Mouse (Mus musculus) c-Kit-positive CD71-positive TER-119-negative erythroid progenitor cells, embryonic 14.5 days (primary cell): ENCODE measurements around the gene Fbxo2.
"Not testable (repeated sequence)": the region's sequence is repeated elsewhere in the genome, so short reads cannot be mapped to it uniquely, and the experiment has no call there.

ENCODE experiments used
- DNase-seq: peaks from one replicate; pipeline ENCODE4 v3.0.0-alpha.2; 2013; ENCODE audit warnings: low read depth

Gene Fbxo2

DNA sequence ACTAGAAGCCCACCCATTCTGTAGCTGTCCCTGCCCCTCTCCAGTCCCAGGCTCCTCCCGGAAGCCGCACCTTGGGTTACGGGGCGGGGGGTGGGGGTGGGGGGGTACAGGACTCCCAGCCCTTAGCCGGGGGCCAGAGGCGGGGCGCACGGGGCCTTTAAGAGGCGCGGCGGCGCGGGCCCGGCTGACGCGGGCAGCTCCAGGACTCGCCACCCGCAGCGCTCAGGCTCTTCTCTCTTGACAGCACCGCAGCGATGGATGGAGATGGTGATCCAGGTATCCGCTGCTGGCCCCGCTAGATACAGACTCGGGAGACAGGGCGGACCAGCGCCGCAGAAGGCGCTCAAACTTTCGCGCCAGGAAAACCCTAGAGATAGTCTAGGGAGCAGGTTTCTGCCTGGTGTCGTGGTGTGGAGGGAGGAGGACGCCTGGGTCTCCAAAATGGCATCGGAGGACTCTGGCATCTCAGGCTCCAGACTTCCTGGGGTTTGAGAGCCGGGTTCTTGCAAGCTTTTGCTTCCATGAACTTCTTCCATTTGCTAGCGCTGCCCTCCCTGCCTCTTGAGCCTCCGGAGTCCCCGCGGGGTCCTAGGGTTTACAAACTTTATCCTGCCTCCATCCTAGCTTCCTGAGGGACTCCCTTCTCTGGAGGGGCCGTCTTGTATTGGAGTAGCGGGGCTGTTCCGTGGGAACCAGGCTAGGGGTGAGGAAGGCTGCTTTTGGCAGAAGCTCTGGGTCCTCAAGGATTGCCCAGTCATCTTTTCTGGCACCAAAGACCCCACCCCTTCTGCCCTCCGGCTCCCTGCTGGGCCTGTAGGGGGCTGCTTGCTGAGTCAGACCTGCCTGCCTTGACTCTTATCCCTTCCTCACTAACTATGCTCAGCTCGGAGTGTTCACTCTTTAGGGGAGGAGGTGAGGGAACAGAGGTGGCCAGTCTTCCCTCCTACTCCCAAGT is at the start of gene Fbxo2, which contains the start of gene Fbxo44:
Fbxo2 (plus strand) TSS at position 186 of the 955 bp plus-strand sequence.
Fbxo44 (minus strand) TSS at position 47 of the 955 bp plus-strand sequence.
- DNase-seq = no peak

DNA sequence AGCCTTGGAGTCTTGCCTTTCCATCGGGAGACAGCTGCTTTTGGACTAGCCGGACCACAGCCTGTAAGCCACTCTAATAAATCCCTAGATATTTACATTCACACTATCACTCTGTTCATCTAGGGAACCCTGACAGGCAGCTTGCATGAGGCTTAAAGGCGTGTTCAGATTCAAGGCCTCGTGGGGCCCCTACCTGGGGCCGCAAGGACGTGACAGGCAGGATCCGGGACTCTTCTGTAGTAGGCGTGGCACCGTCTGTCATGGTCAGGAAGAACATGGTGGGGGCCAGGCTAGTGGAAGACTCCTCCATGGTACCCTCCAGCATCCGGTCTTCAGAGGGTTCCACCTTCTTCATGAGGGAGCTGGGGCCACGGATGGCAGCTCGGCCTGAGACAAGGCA is 47.9 kb upstream of the Fbxo2 start:
- DNase-seq = no peak

DNA sequence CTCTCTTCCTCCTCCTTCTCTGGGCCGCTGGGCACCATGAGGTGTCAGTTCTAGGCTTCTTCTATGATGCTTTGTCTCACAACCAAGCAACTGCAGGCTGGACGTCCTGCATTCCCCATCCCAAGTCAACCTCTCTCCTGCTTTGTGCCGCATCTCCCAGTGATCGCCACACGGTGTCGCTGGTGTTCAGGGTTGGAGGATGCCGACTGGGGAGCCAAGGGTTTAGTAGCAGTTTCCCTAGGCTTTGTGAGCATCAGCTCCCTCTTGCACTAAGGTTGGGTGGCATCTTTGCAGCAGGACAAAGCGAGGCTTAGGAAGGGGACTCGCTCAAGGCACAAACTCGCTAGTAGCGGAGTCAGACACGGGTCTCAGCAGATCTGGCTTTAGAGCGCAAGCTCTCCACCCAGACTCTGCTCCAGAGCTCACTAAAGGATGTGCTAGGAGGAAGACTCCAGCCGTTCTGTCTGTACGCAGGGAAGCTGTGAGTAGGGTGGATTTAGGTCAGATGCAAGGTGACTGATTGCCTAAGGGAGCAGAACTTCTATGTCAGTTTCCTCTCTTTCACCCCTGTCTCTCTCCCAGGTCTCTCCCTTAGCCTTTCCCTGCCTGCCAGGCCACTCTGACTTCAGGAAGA is 45.5 kb upstream of the Fbxo2 start:
- peak; percentile 58 for DNase-seq

DNA sequence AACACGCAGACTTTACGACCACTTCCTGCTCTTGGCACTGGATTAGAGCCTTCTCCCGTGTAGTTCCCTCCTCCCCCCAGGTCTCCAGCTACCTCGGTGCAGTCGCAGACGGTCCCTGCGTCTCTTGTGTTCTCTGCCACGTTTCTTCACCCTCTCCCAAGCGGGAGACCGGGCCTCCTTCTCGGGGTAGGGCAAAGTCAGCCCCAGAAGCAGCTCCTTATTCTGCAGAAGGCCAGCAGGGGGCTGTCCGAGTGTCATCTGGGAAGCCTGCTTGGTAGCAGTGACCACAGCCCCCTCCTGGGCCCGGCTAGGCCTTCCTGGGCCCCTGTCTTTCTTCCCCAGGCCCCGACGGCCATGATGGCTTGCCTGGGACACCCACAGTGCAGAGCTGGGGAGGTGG is 45.0 kb upstream of the Fbxo2 start:
- no peak for DNase-seq

DNA sequence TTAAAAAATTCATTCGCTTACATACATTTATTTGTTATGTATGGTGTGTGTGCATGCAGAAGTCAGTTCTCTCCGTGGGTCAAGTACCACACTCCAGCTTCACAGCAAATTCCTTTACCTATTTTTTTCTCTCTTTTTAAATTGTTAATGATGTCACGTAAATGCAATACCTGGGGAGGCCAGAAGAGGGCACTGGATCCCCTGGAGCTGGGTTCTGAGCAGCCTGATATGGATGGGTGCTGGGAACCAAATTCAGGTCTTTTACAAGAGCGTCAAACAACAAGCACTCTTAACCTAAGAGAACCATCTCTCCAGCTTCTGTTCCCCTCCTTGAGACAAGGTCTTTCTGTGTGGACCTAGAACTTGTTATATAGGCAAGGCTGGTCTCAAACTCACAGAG is 43.8 kb upstream of the Fbxo2 start:
- DNase-seq = no peak

DNA sequence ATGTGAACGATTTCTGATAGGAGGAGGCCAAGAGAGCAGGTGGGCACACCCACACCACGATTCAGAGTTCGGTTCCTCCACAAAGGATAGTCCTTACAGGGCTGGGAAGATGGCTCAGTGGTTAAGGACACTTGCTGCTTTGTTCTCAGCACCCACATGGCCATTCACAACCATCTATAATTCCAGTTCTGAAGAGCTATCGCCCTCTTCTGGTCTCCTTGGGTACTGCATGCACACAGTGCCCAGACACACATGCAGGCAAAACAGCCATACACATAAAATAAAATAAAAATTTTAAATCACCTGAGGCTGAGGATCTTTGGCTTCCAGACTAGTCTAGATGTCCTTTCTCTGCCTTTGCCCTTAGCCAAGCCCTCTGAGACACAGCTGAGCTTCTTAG is 43.0 kb upstream of the Fbxo2 start:
- DNase-seq = no peak

DNA sequence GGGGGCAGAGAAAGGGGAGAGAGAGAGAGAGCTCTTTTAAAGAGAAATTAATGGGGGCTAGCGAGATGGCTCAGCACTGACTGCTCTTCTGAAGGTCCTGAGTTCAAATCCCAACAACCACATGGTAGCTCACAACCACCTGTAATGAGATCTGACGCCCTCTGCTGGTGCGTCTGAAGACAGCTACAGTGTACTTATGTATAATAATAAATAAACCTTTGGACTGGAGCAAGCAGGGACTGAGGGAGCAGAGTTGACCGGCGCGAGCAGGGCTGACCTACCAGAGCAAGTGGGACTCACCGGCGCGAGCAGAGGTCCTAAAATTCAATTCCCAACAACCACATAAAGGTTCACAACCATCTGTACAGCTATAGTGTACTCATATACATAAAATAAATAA is 40.8 kb upstream of the Fbxo2 start:
- DNase-seq = not testable (repeated sequence)

DNA sequence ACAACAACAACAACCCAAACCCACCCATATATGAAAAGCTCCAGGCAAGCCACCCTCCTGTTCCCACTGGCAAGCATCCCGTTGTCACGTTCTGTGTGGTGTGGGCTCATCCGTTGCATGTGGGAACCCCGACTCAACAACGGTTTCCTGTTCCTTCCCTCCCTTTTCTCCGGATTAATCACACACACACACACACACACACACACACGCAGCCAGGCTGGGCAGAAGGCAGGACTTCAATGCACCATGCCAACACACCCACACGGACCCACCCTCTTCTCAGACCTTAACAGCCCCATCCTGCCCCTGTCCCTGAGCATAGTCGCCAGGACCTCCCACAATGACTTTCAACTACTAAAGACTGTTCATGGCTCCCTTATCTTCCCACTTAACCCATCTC is 39.9 kb upstream of the Fbxo2 start:
- no peak for DNase-seq

DNA sequence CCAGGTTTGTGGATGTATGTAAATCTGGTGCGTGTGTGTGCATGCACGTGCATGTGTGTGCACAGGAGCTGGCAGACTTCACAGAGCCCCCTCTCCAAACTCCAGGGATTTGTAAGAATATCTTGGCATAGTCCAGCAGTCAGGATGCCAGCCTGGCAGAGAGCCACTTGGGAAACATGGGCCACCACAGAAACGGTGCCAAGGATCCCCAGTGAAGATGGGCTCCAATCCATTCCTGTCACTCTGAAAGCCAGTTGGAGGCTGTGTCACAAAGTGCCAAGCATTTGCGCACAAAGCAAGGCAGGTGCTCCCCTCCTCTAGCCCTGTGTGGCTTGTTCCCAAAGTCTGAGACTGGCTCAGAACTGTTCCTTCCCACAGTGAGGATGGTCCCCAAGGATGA is 39.1 kb upstream of the Fbxo2 start:
- DNase-seq = no peak

DNA sequence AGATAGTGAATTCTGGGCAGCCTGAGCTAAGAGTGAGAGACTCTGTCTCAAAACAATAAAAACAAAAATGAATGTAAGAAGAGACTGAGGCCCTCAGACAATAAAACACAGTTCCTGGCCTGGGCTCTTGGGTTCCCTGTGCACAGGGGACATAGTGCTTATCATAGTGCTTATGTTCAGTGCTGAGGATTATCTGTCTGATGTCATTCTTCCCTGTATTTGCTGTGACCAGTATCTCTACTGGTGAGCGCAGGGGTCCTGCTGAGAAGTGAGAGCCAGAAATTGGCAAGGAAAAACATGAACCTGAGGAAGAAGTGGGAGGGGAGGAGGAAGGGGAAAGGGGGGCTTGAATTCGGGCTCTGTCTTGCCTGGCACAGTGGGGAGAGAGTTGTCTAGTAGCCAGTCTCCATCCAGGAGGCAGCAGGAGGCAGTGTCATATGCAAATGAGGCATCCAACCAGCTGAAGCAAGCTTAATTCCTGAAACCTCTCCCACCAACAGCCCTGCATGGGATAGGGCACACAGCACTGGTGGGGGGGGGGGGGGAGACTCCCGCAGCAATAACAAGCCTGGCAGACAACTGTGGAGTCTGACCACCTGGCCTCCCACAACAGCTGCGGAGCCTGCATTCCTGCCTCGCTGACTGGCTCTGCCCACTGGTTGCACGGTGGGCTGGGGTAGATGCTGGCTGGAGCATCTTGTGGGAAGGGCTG is 38.3 kb upstream of the Fbxo2 start:
- no peak for DNase-seq

DNA sequence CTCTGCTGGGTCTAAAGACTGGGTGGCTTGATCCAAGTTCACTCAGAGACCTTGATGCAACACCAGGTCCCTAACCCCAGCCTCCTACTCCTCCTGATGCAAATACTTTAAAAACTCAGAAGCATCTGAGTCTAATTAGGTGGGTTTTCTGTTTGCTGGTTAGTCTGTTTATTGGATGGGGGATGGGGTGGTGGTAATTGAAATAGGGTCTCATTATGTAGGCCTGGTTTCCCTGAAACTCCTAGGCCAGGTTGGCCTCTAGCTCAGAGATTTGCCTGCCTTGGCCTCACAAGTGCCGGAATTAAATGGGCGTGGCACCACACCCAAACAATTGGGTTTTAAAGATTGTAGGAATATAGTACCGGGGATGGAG is 37.7 kb upstream of the Fbxo2 start:
- DNase-seq = no peak

DNA sequence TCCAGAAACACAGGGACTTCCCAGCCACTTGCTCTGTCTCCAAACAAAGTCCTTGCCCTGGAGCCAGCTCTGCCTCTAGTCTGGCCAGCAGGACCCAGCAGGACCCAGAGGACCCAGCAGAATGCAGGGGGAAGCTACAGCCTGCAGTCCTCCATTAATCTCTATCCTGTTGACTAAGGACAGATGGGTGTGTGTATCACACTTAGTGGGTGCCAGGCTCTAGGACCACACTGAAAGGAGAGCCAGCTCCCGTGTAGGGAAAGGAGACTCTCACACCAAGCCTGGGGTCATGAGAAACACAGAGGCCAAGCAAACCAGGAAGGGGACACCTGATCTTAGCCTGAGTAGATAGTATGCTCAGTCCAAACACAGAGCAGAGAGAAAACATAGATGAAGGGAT is 32.2 kb upstream of the Fbxo2 start:
- DNase-seq = no peak

DNA sequence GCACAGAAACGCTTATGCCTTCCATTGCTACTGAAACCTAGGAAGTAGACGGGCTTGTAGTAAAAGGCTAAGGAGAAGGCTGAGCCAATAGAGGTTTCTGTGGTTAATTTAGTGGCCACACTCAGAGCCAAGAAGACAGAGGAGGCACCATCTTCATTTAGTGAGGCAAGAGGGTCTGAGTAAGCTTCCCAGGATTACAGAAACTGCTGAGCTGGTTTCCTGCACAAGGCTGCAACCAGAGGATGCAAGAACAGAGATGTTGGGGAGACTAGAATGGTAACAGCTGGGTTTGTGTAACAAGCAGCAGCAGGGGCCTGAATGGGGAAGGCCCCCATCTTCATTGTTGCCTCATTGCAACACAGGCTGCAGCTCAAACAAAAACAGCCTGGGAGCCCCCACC is 31.7 kb upstream of the Fbxo2 start:
- DNase-seq = no peak

DNA sequence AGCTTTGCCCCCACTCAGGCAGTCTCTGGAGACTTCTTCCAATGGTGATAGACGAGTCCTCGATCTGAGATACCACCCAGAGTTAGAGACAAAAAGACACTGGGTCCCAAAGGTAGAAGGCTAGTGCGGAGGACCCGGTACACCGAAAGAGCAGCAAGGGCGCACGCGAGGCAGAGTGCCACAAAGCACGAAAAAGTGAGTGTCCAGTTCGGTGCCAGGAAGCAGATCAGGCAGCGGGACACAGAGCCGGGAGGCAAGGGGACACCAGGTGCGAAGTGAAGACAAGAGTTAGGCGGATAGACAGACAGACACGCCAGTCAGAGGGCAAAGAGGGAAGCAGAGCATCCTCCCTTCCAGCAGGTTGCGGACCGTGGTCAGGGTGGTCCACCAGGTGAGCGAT is 30.3 kb upstream of the Fbxo2 start, which contains the start of gene Mad2l2:
Mad2l2 (plus strand) TSS at position 252 of the 400 bp plus-strand sequence.
- DNase-seq = no peak

DNA sequence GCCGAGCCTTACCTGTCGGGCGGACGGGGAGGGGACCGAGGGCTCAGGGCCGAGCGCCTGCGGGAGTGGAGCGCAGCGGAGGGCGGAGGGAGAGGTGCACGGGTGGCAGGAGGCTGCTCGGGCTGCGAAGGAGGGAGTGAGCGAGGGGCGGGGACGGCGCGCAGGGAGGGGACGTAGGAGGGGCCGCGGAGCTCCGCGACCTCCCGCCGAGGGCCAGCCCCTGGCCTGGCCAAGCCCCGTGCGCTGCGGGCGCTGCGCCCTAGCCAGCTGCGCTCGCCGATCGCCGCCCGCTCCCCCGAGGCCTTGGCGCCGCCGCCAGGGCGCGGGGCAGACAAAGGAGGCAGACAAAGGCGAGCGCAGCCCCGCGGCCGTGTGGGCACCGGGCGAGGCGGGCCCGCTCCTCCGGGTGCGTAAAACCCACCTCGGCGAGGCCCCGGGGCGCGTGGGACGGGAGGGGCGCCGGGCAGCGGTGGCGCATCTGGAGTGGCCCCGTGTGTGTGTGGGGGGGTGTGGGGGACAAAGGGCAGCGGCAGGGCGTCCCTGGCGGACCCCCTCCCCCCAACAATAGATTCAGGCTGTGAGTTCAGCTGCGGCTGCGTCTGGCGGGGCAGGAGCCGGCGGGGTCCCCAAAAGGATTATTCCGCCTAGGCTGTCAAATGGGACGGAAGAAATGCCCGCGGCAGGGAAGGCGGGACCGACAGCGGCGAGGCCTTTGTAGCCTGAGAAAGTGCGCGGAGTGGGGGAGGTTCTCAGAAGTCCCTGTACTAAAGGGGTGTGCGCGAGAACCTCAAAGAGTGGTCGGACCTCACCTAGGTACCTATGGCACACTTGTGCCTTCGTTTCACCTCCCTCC is 29.6 kb upstream of the Fbxo2 start, which contains the start of gene Draxin:
Draxin (minus strand) TSS at position 138 of the 853 bp plus-strand sequence.
- no peak for DNase-seq

DNA sequence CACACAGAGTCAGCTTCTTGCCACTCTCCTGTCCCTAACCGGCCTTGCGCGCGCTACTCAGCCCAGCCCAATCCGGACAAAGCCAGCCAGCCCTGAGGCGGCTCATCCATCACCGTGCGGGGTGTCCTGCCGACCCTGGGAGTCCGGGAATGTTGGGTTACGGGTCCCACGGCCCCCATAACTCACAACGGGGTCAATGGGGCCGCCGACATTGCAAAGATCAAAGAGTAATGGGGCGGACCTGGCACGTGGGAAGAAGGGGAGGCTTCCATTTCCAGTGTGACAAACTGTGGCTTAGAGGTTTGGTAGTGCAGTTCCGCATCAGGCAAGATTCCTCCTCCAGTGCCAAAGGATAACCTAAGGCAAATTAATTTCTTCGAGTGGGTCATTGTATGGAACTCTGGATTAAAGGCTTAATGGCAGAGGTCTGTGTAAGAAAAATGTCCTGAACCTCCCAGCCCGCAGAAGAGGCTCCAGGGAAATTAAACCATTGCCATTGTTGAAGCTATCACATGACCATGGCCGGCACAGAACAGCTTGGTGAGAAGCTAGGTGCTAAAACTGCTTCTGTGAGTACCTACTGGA is 28.8 kb upstream of the Fbxo2 start:
- DNase-seq = no peak

DNA sequence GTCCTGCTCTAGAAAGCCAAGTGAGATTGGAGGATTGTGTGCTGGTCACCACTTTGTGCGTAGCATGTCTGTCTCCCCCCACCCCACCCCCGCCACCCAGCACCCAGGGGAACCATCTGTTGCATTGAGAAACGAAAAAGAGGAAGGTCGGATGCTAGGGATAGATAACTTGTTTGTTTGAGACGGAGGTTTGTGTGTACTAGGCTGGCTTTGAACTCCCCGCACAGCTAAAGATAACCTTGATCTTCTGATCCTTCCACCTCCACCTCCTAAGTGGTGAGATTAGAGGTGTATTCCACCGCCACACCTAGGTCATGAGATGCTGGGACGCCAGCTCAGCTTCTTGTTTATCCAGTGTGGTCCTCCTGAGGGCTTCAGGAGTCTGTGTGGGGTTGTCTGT is 25.4 kb upstream of the Fbxo2 start:
- no peak for DNase-seq

DNA sequence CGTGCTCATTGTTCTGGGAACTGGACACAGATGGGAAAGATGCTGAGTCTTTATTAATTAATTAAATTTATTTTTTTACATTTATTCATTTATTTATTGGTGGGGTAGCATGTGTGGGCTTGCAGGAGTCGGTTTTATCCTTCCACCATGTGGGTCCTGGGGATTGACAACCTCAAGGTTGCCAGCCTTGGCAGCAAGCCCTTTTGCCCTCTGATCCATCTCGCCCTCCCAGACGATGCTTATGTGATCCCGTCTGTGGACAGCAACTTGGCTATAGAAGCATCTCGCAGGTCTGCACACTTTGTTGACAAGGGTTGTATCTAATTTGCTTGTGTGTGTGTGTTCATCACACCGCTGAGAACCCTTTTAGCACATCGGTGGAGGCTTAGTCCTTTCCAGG is 22.9 kb upstream of the Fbxo2 start:
- no peak for DNase-seq

DNA sequence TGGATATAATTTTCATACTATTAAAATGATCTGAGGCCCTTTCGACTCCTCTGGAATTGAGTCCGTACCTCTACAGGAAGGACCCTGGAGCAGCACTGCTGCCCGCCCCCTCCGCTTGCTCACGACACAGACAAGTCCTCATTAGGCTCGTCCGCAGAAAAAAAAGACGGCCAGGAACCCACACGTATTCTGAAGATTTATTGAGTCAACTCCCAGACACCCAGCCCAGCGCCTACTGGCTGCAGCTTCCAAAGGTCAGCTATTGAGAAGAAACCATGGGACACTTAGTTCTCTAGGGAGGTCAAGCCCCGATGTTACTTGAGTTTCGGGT is 20.7 kb upstream of the Fbxo2 start:
- no peak for DNase-seq

DNA sequence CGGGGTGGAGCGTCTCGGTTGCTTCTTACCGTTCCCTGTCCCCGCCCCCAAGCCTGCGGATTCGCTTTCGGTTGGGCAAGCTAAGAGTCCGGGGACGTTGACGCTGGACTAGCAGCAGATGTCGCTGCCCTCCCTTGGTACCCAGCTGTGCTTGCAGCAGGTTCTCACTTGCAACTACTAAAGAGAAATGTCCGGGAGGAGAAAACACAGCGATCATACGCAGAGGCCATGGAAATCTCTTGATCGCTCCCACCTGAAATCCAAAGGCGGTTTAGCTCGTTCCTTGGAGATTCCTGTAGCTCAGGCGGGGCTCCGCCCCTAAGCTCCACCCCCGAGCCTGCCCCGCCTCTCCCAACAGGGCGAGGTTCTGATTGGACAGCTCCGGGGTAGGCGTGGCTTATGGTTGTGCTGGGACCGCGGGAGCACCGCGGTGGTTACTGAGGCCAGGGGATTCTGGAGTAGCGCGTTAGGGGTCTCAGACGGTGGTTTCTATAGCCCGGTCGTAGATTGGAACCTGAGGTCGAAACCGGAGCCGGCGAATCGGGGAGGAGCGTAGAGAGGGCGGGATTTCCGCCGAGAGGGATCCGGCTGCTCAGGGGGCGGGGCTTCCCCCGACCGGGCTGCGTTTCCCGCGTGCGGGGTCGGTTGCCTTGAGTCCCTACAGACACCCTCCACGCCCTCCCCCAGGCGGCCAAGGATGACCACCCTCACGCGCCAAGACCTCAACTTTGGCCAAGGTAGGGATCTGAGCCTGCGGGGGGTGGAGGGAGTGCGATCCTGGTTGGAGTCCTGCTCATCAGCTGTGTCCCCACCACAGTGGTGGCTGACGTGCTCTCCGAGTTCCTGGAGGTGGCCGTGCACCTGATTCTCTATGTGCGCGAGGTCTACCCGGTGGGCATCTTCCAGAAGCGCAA is 20.1 kb upstream of the Fbxo2 start:
- DNase-seq = peak; percentile 95
